Mouse (Mus musculus) kidney, adult 2 months (tissue): ENCODE measurements around the gene Shpk.

Experiments used
- CTCF ChIP-seq: fragments of 200-500 bp; conservative IDR thresholded peaks from 2 replicates; pipeline ENCODE4 v1.5.1; 2011; ENCODE audit warnings: low read depth, mild to moderate bottlenecking, control low read depth, low read length, moderate library complexity, mixed read lengths; ENCODE audit not compliant: insufficient read depth, insufficient read length
- POLR2A ChIP-seq: fragments of 200-500 bp; IDR thresholded peaks from one replicate; pipeline ENCODE4 v1.6.1; 2011; ENCODE audit warnings: low read depth, low read length, control low read depth

DNA sequence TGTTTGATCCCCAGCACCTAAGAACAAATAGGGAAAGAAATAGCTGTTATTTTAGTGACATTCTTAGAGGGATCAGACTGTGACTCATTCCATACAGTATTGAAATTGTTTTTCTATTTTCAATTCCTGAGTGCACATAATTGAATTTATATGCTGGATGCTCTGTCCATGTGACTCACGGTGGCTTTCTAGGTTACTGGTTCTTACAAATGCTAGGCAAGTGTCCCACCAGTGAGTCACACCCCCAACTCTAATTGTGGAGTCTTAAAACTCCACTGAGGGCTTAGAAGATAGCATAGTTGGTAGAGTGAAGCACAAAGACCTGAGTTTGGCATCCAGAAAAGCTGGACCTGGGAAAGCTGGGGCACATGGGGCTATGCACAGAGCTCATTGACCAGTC is 21.4 kb downstream of the Shpk start:
- TF ChIP-seq CTCF, result no peak
- TF ChIP-seq POLR2A, result no peak
